Mouse (Mus musculus) neural tube, embryonic 10.5 days (tissue): ENCODE results near the gene Ltk.

Experiments
- DNase-seq: peaks from one replicate; pipeline ENCODE4 v3.0.0-alpha.2; 2017; ENCODE audit warnings: low spot score; ENCODE audit errors: extremely low spot score

Gene Ltk

GRCm38 (mm10) chr2:119707676-119708075 is 52.6 kb downstream of the Ltk start:
- DNase-seq: no peak

- no peak for DNase-seq
These were observed 57.1 kb downstream of the Ltk start for GRCm38 (mm10) chr2:119703171-119703570.
